Mouse (Mus musculus) embryo, embryonic 9.5 days (tissue): ENCODE results near the gene Rcc2.
A peak's percentile ranks its signal among the peaks of the same experiment; 100 is the strongest.

Source experiments
- DNase-seq: peaks from one replicate; pipeline ENCODE4 v3.0.0-alpha.2; 2017; ENCODE audit errors: extremely low spot score

The Rcc2 gene

GRCm38 (mm10) chr4:140700269-140701018 lies at the start of gene Rcc2:
Rcc2 (plus strand) TSS chr4:140700541.
- peak; percentile 44 for DNase-seq

GRCm38 (mm10) chr4:140653835-140654583 lies 46.3 kb upstream of the Rcc2 start:
- no peak for DNase-seq

GRCm38 (mm10) chr4:140654798-140655197 lies 45.5 kb upstream of the Rcc2 start:
- no peak for DNase-seq

- no peak for DNase-seq
Observed at GRCm38 (mm10) chr4:140656529-140656928, 43.8 kb upstream of the Rcc2 start.

GRCm38 (mm10) chr4:140657681-140658575 lies 42.4 kb upstream of the Rcc2 start:
- peak; percentile 68 for DNase-seq

- DNase-seq = no peak
Observed at GRCm38 (mm10) chr4:140661406-140662022, 38.8 kb upstream of the Rcc2 start.

GRCm38 (mm10) chr4:140662453-140662852 lies 37.9 kb upstream of the Rcc2 start:
- no peak for DNase-seq

- DNase-seq = no peak
Observed at GRCm38 (mm10) chr4:140662882-140663585, 37.3 kb upstream of the Rcc2 start.

- DNase-seq = no peak
Observed at GRCm38 (mm10) chr4:140665053-140665452, 35.3 kb upstream of the Rcc2 start.

- DNase-seq = no peak
Observed at GRCm38 (mm10) chr4:140665760-140666159, 34.6 kb upstream of the Rcc2 start, which contains the start of gene Arhgef10l. Arhgef10l (minus strand) TSS chr4:140666012.

- DNase-seq = no peak
Observed at GRCm38 (mm10) chr4:140667802-140668201, 32.5 kb upstream of the Rcc2 start.

GRCm38 (mm10) chr4:140673527-140674264 lies 26.6 kb upstream of the Rcc2 start:
- DNase-seq = peak; percentile 35

- DNase-seq = peak; percentile 77
Observed at GRCm38 (mm10) chr4:140674345-140674926, 25.9 kb upstream of the Rcc2 start.

- DNase-seq = peak; percentile 75
Observed at GRCm38 (mm10) chr4:140679038-140679437, 21.3 kb upstream of the Rcc2 start.

GRCm38 (mm10) chr4:140679723-140680380 lies 20.5 kb upstream of the Rcc2 start:
- DNase-seq = peak; percentile 79

GRCm38 (mm10) chr4:140680731-140681397 lies 19.5 kb upstream of the Rcc2 start:
- no peak for DNase-seq

GRCm38 (mm10) chr4:140683608-140684007 lies 16.7 kb upstream of the Rcc2 start:
- DNase-seq = no peak

GRCm38 (mm10) chr4:140684141-140684871 lies 16.0 kb upstream of the Rcc2 start:
- peak; percentile 75 for DNase-seq
